Mouse (Mus musculus): Measurements from ENCODE around the gene Orm1.

- TF ChIP-seq CTCF (IDR thresholded peaks at IDR 0.05; ENCODE audit: low read depth) (no peak), EP300 (IDR thresholded peaks at IDR 0.05; ENCODE audit: low read depth) (no peak)
Observed at GRCm38 (mm10) chr4:63338414-63339076, 5.8 kb upstream of the Orm1 start.
